Mouse (Mus musculus) limb, embryonic 15.5 days (tissue): Measurements from ENCODE around the gene Elovl2. TPM values are rescaled to one million over a fixed set of nuclear protein-coding genes. Genes with fewer than 3 reads are reported as not detected.
A peak's percentile ranks its signal among the peaks of the same experiment; 100 is the strongest.
"Not testable (repeated sequence)": the region's sequence is repeated elsewhere in the genome, so short reads cannot be mapped to it uniquely, and the experiment has no call there.

Source experiments
- ATAC-seq: fragments of 200-750 bp; cut with Nextera tagmentation; 2 replicates; pipeline ENCODE4 v1.8.0; 2017; ENCODE audit warnings: low read depth, moderate TSS enrichment; ENCODE audit not compliant: insufficient number of reproducible peaks, low FRiP score, low TSS enrichment
- H3K27ac ChIP-seq: fragments of 300-500 bp; sonication (generic); 2 replicates; pipeline ENCODE4 v1.5.1; 2015; ENCODE audit warnings: moderate library complexity, mild to moderate bottlenecking, inconsistent platforms
- H3K27me3 ChIP-seq: fragments of 300-500 bp; sonication (generic); 2 replicates; pipeline ENCODE4 v1.6.1; 2015; ENCODE audit warnings: inconsistent platforms
- H3K36me3 ChIP-seq: fragments of 300-500 bp; sonication (generic); 2 replicates; pipeline ENCODE4 v1.6.1; 2015; ENCODE audit warnings: inconsistent platforms
- H3K4me1 ChIP-seq: fragments of 300-500 bp; sonication (generic); 2 replicates; pipeline ENCODE4 v1.6.1; 2015; ENCODE audit warnings: inconsistent platforms
- H3K4me2 ChIP-seq: fragments of 300-500 bp; sonication (generic); 2 replicates; pipeline ENCODE4 v1.6.1; 2015; ENCODE audit warnings: mild to moderate bottlenecking, inconsistent platforms
- H3K4me3 ChIP-seq: fragments of 300-500 bp; sonication (generic); 2 replicates; pipeline ENCODE4 v1.5.1; 2015; ENCODE audit warnings: mild to moderate bottlenecking, inconsistent platforms
- H3K9ac ChIP-seq: fragments of 300-500 bp; sonication (generic); 2 replicates; pipeline ENCODE4 v1.6.1; 2015; ENCODE audit warnings: inconsistent platforms
- H3K9me3 ChIP-seq: fragments of 300-500 bp; sonication (generic); 2 replicates; pipeline ENCODE4 v1.6.1; 2016; ENCODE audit warnings: inconsistent platforms
- WGBS: fragments of 180-500 bp; shearing (Covaris S2); methylation state at CpG from one replicate; pipeline ENCODE4 v1.1.7; 2015; 5-methylcytosine and 5-hydroxymethylcytosine counted together
- polyA plus RNA-seq: library from polyadenylated mRNA; unstranded; fragments of >200 nt; fragmentation: Nextera tagmentation; extraction: Ambion mirVana; gene quantifications from 2 replicates; pipeline ENCODE4 v1.2.1, GENCODE M21; 2015

Gene Elovl2
- polyA plus RNA-seq, 1 experiment from 2014 or later, result 2.3 TPM

GRCm38 (mm10) chr13:41231389-41231983, 11.3 kb upstream of the Elovl2 start:
- no peaks in the 10 kb centered on the region for H3K9me3 ChIP-seq
- WGBS, result 85% methylated on average over 12 of the region's 12 CpGs
- H3K27me3 ChIP-seq, result no peaks in the 10 kb centered on the region
- H3K27ac ChIP-seq, result no peak overlapping the region
- H3K4me3 ChIP-seq, result no peak overlapping the region
- H3K9ac ChIP-seq, result no peak overlapping the region
- H3K36me3 ChIP-seq, result no peaks in the 10 kb centered on the region
- H3K4me2 ChIP-seq, result no peak overlapping the region
- no peak for ATAC-seq
- H3K4me1 ChIP-seq, result no peaks in the 10 kb centered on the region

GRCm38 (mm10) chr13:41230256-41230655, 10.1 kb upstream of the Elovl2 start:
- Histone ChIP-seq H3K27me3 (no peaks in the 10 kb centered on the region), H3K4me3 (no peak overlapping the region), H3K36me3 (no peaks in the 10 kb centered on the region), H3K27ac (no peak overlapping the region), H3K9me3 (no peaks in the 10 kb centered on the region), H3K4me1 (no peaks in the 10 kb centered on the region), H3K4me2 (no peak overlapping the region), H3K9ac (no peak overlapping the region)
- no peak for ATAC-seq
- 86% methylated on average over 5 of the region's 5 CpGs for WGBS

- ATAC-seq, result no peak
These were observed 7.9 kb upstream of the Elovl2 start for GRCm38 (mm10) chr13:41228060-41228459.

GRCm38 (mm10) chr13:41226513-41226912, 6.3 kb upstream of the Elovl2 start:
- no peak for ATAC-seq
- 80% methylated on average over 5 of the region's 5 CpGs for WGBS
- Histone ChIP-seq H3K4me1 (no peaks in the 10 kb centered on the region), H3K9ac (no peak overlapping the region), H3K36me3 (no peaks in the 10 kb centered on the region), H3K27ac (no peak overlapping the region), H3K4me3 (no peak overlapping the region), H3K9me3 (no peaks in the 10 kb centered on the region), H3K4me2 (no peak overlapping the region), H3K27me3 (no peaks in the 10 kb centered on the region)

More at GRCm38 (mm10) chr13:41228060-41228459, 7.9 kb upstream of the Elovl2 start:
- 88% methylated on average over 5 of the region's 5 CpGs for WGBS
- no peak overlapping the region for H3K27ac ChIP-seq
- no peak overlapping the region for H3K4me2 ChIP-seq
- no peaks in the 10 kb centered on the region for H3K36me3 ChIP-seq
- no peaks in the 10 kb centered on the region for H3K27me3 ChIP-seq
- no peaks in the 10 kb centered on the region for H3K4me1 ChIP-seq
- H3K4me3 ChIP-seq, result no peak overlapping the region
- no peak overlapping the region for H3K9ac ChIP-seq
- H3K9me3 ChIP-seq, result no peaks in the 10 kb centered on the region

- Histone ChIP-seq H3K9ac (no peak overlapping the region), H3K4me1 (peaks cover 9% of the 10 kb centered on the region; the same call in 1 of the 2 replicates), H3K4me3 (peak overlapping the region; percentile 59), H3K27me3 (0 out of 2 replicates have a peak, but pooled peaks cover 2% of the 10 kb centered on the region), H3K36me3 (no peaks in the 10 kb centered on the region), H3K4me2 (peak overlapping the region; percentile 81), H3K27ac (no peak overlapping the region), H3K9me3 (0 out of 2 replicates have a peak, but pooled peaks cover 4% of the 10 kb centered on the region)
- WGBS, result 2% methylated on average over 38 of the region's 39 CpGs
- no peak for ATAC-seq
These were observed 410 bp downstream of the Elovl2 start for GRCm38 (mm10) chr13:41219687-41220303.

- Histone ChIP-seq H3K4me2 (no peak overlapping the region), H3K36me3 (no peaks in the 10 kb centered on the region), H3K4me1 (peaks cover 9% of the 10 kb centered on the region; the same call in 1 of the 2 replicates), H3K9ac (no peak overlapping the region), H3K27ac (no peak overlapping the region), H3K4me3 (no peak overlapping the region), H3K27me3 (0 out of 2 replicates have a peak, but pooled peaks cover 2% of the 10 kb centered on the region), H3K9me3 (0 out of 2 replicates have a peak, but pooled peaks cover 4% of the 10 kb centered on the region)
- WGBS, result 45% methylated on average over 1 of the region's 1 CpGs
- ATAC-seq, result no peak
These were observed 1.1 kb downstream of the Elovl2 start for GRCm38 (mm10) chr13:41219056-41219455.

- H3K36me3 ChIP-seq, result no peaks in the 10 kb centered on the region
- no peak overlapping the region for H3K9ac ChIP-seq
- H3K4me3 ChIP-seq, result no peak overlapping the region
- H3K4me2 ChIP-seq, result no peak overlapping the region
- H3K9me3 ChIP-seq, result 0 out of 2 replicates have a peak, but pooled peaks cover 4% of the 10 kb centered on the region
- H3K4me1 ChIP-seq, result peaks cover 9% of the 10 kb centered on the region; the same call in 1 of the 2 replicates
- no peak for ATAC-seq
- no peak overlapping the region for H3K27ac ChIP-seq
- 85% methylated on average over 3 of the region's 3 CpGs for WGBS
- 0 out of 2 replicates have a peak, but pooled peaks cover 2% of the 10 kb centered on the region for H3K27me3 ChIP-seq
These were observed 4.0 kb downstream of the Elovl2 start for GRCm38 (mm10) chr13:41216236-41216635.

GRCm38 (mm10) chr13:41215669-41216068, 4.5 kb downstream of the Elovl2 start:
- 0 out of 2 replicates have a peak, but pooled peaks cover under 1% of the 10 kb centered on the region for H3K9me3 ChIP-seq
- H3K4me3 ChIP-seq, result no peak overlapping the region
- no peak overlapping the region for H3K4me2 ChIP-seq
- H3K27me3 ChIP-seq, result 0 out of 2 replicates have a peak, but pooled peaks cover 2% of the 10 kb centered on the region
- no peaks in the 10 kb centered on the region for H3K36me3 ChIP-seq
- no peak overlapping the region for H3K9ac ChIP-seq
- WGBS, result 81% methylated on average over 6 of the region's 6 CpGs
- no peak overlapping the region for H3K27ac ChIP-seq
- ATAC-seq, result no peak
- H3K4me1 ChIP-seq, result peaks cover 8% of the 10 kb centered on the region; the same call in 1 of the 2 replicates

GRCm38 (mm10) chr13:41212558-41213322, 7.5 kb downstream of the Elovl2 start:
- no peak for ATAC-seq
- Histone ChIP-seq H3K27ac (no peak overlapping the region), H3K9me3 (no peaks in the 10 kb centered on the region), H3K27me3 (no peaks in the 10 kb centered on the region), H3K4me2 (no peak overlapping the region), H3K36me3 (no peaks in the 10 kb centered on the region), H3K4me3 (no peak overlapping the region), H3K4me1 (no peaks in the 10 kb centered on the region), H3K9ac (no peak overlapping the region)
- 51% methylated on average over 6 of the region's 6 CpGs for WGBS

- Histone ChIP-seq H3K9ac (no peak overlapping the region), H3K4me3 (no peak overlapping the region), H3K4me2 (no peak overlapping the region), H3K36me3 (no peaks in the 10 kb centered on the region), H3K9me3 (no peaks in the 10 kb centered on the region), H3K27me3 (peaks cover under 1% of the 10 kb centered on the region; the same call in 1 of the 2 replicates), H3K27ac (no peak overlapping the region), H3K4me1 (no peaks in the 10 kb centered on the region)
- WGBS, result 60% methylated on average over 4 of the region's 4 CpGs
- no peak for ATAC-seq
These were observed 8.9 kb downstream of the Elovl2 start for GRCm38 (mm10) chr13:41211276-41211675.

GRCm38 (mm10) chr13:41206241-41206640, 14.0 kb downstream of the Elovl2 start:
- H3K4me2 ChIP-seq, result no peak overlapping the region
- no peaks in the 10 kb centered on the region for H3K36me3 ChIP-seq
- H3K27ac ChIP-seq, result no peak overlapping the region
- H3K4me1 ChIP-seq, result peaks cover 9% of the 10 kb centered on the region; the same call in 1 of the 2 replicates
- peaks cover 3% of the 10 kb centered on the region; the same call in 1 of the 2 replicates for H3K27me3 ChIP-seq
- WGBS, result 85% methylated on average over 5 of the region's 5 CpGs
- H3K4me3 ChIP-seq, result no peak overlapping the region
- ATAC-seq, result no peak
- H3K9ac ChIP-seq, result no peak overlapping the region
- no peaks in the 10 kb centered on the region for H3K9me3 ChIP-seq

GRCm38 (mm10) chr13:41205568-41205967, 14.6 kb downstream of the Elovl2 start:
- H3K4me1 ChIP-seq, H3K4me2 ChIP-seq, H3K27ac ChIP-seq, H3K36me3 ChIP-seq, H3K4me3 ChIP-seq, H3K27me3 ChIP-seq, ATAC-seq, H3K9me3 ChIP-seq, H3K9ac ChIP-seq: not testable (repeated sequence)
